Mouse (Mus musculus): ENCODE measurements around the gene Inpp1.

GRCm38 (mm10) chr1:52753828-52754227, 63.7 kb downstream of the Inpp1 start:
- TF ChIP-seq TCF3 (IDR thresholded peaks at IDR 0.05; ENCODE audit: insufficient read length, low read depth) (no peak), E2F4 (IDR thresholded peaks at IDR 0.05; ENCODE audit: insufficient read depth) (no peak), MYOG (IDR thresholded peaks at IDR 0.05; ENCODE audit: control insufficient read depth in 1 of 3, insufficient read depth in 1 of 3, insufficient read length in 2 of 3, low read depth in 2 of 3) (no peak), POLR2A (IDR thresholded peaks at IDR 0.05; ENCODE audit: insufficient read length, low read depth) (no peak), MYOD1 (IDR thresholded peaks at IDR 0.05; ENCODE audit: control insufficient read depth in 1 of 3, insufficient read length in 2 of 3, low read depth in 2 of 3) (no peak), USF1 (IDR thresholded peaks at IDR 0.05; ENCODE audit: low read depth) (no peak), SRF (IDR thresholded peaks at IDR 0.05; ENCODE audit: control insufficient read depth, insufficient read length, low read depth) (no peak), TCF12 (IDR thresholded peaks at IDR 0.05; ENCODE audit: insufficient read depth, poor library complexity, severe bottlenecking) (no peak), POLR2AphosphoS2 (IDR thresholded peaks at IDR 0.05; ENCODE audit: insufficient read length, low read depth) (no peak), CEBPB (IDR thresholded peaks at IDR 0.05; ENCODE audit: insufficient read depth, poor library complexity, severe bottlenecking) (no peak), MAX (IDR thresholded peaks at IDR 0.05; ENCODE audit: low read depth) (no peak), REST (IDR thresholded peaks at IDR 0.05; ENCODE audit: insufficient read depth, insufficient read length) (no peak)
